Mouse (Mus musculus) heart, postnatal 0 days (tissue): ENCODE measurements around the gene Mgl2.

Experiments used
- CTCF ChIP-seq: IDR thresholded peaks from 2 replicates; pipeline ENCODE4 v1.5.1; 2016; ENCODE audit warnings: antibody characterized with exemption, control low read depth, low read depth
- EP300 ChIP-seq: IDR thresholded peaks from 2 replicates; pipeline ENCODE4 v1.6.1; 2016; ENCODE audit warnings: antibody characterized with exemption, low read depth

GRCm38 (mm10) chr11:70099809-70100208 lies 30.3 kb upstream of the Mgl2 start:
- no peak for TF ChIP-seq CTCF
- TF ChIP-seq EP300, result no peak
